Mouse (Mus musculus) layer of hippocampus, adult 8-10 months (tissue): ENCODE measurements around the gene Sypl. TPM values are rescaled to one million over a fixed set of nuclear protein-coding genes. Genes with fewer than 3 reads are reported as not detected.
A peak's percentile ranks its signal among the peaks of the same experiment; 100 is the strongest.
"Not testable (repeated sequence)": the region's sequence is repeated elsewhere in the genome, so short reads cannot be mapped to it uniquely, and the experiment has no call there.

Experiments
- DNase-seq, 2 experiments: peaks; one replicate each; pipeline ENCODE4 v3.0.0; 2022; ENCODE audit warnings: low spot score in 2 of 2
- total RNA-seq, 4 experiments: library from RNA; stranded (reverse); gene quantifications; 2 replicates each; pipeline ENCODE4 v1.2.4; 2022

The Sypl gene
- total RNA-seq, 4 experiments from 2014 or later = 44.9 to 53.8 (median 50.0) TPM

DNA sequence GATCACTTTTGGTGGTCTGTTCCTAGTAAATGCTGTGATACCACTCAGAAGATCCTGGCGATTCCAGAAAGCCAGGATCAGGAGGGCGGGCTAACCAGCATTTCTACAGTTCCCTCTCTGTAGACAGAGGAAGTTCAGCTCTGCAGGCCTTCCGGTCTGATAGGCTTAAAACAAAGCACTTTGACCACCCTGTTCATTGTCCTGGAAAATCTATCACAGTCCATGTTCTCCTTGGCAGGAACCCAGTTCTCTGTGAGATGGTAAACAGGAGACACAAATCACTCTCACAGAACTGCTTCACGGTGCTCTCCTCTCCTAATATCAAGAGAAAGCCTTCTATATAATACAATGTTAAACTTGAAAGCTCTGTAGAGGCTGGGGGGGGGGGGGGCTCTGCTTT lies 10.3 kb upstream of the Sypl start:
- no peak for DNase-seq

DNA sequence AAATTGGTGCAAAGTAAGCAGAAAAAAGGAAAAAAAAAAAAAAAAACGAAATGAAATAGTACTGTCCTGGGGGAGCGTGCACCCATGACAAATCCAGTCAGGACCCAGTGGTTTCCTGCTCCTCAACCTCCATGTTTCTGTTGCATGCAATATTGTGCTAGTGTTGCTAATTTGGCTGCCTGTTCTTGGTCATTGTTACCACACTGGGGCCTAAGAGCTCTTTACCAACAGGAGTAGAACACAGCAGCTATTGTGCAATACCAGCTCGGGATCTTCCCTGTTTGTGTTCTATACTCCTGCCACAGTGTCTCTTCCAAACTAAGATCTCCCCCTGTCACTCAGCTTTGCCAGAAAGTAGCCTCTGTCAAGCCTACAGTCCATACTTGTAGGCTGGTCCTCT lies 9.7 kb upstream of the Sypl start:
- DNase-seq = no peak

DNA sequence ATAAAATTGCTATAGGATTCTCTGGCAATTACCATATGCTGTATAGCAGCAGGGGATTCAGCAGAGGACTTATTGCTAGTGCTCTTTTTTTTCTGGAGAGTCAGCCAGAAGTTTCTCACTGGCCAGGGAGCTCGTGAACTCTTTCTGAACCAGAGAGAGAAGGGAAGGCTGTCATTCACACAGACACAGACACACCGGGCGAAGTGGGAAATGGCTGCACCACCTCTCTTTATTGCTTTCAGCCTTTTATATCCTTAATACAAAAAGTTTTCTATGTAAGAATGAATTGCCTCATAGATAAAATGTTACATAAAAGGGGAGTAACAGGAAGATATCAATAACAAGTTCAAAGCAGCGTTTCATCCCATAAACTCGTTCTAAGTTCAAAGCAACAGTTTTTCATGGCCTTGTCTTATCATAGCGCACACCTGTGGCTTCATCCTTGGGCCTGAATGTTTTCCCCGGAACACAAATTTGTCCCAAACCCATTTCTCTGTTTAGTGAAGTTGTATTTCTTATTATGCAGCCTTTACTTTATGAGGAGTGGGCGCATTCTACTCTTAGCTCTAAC lies 8.7 kb upstream of the Sypl start:
- DNase-seq = no peak

DNA sequence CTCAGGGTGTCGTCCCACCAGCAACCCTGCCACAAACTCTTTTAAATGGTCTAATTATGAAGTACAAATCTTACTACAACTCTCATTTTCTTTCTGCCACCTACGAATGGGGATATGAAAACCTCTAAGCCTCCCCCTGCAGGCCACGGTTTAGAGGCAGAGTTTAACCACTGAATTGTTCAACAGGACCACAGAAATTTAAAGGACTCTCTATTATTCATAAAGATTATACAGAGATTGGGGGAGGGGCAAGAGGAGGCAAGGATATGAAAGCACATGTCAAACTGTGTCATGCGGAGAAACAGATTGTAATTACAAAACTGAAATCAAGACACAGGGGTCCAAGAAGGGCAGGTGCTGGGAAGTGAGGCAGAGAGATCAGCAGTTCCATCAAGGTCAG lies 7.3 kb upstream of the Sypl start:
- no peak for DNase-seq

DNA sequence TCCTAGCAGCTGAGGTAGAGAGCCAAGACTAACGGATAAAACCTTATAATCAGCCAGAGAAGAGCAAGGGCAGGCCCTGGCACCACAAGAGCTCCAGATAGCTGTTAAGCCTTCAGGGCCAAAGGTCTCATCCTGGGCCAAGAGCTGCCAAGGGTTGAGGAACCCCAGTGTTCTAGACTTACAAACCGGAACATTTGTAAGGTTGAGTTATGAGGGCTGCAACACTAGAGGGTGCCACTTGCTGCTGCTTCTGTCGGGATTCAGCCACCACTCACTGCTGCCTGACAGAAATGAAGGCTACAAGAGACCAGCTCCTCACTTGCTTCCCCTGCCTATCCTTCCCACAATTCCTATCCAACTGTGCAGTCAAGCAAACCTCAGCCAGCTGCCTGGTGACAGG lies 1.3 kb upstream of the Sypl start:
- peak; percentile 62 to 68 for DNase-seq

DNA sequence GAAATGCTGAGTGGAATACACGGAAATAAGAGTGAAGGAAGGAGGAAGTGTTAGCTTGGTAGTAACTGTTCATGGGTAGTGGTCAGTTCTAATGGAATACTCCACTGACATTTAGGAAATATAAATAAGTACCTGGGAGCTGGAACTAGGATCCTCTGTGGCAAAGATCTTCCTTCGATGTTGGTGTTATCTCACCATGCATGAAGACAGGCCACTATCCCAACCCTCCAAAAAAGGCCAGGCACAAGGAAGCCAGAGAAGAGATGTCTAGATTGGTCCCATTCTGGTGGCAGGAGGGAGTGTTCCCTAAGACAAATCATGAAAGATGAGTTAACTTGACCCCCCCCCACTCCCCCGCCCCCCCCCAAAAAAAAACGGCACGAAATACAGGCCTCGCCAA lies 625 bp upstream of the Sypl start:
- no peak for DNase-seq

DNA sequence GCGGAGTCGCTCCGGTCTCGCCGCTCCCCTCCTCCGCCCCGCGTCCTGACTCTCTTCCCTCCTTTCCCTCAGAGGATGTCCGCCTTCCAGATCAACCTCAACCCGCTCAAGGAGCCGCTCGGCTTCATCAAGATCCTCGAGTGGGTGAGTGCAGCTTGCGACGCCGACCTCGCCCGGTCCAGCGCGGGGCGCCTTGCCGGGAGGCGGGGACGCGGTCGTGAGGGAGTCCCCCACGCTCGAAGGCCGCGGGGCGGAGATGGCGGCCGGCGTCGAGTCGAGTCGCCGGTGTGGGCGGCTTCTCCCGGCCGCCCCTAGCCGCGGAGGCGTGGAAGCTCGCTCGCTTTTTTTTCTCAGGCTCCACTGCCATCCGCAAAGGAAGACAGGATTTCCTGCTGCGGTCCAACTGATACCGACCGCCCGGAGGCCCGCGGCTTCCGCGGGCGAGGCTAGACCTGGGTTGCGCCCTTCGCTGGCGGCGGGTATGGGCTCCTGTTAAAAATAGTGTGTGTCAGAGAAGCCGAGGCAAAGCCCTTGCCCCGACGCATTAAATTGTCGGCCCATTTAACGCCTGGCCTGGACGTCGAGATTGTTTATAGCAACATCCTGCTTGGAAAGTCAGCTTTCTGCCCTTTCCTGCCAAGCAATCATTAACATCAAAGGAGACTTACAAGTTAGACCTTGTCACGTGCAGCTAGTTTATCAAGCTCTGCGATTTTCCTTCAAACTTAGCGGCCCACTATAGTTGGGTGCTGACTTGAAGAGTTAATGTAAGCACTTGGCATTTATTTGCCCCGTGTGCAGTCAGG lies 728 bp downstream of the Sypl start:
- no peak for DNase-seq

DNA sequence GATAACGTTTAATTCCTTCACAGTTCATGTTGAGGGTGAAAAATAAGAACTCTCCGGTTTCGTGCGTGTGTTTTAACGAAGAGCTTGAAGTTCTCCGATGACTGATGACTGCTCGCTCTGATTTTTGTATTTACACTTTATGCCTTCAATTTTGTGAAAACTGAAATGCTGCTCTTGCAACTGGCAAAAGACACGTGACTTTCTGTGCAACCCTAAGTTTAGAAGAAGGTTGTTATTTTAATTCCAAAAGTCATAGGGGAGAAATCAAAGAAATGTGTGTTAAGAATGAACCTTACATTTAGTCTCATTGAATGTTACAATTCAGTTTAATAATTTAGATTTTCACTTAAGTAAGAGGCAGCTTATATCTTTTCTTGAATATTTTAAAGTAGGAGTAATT lies 1.3 kb downstream of the Sypl start:
- DNase-seq = no peak

DNA sequence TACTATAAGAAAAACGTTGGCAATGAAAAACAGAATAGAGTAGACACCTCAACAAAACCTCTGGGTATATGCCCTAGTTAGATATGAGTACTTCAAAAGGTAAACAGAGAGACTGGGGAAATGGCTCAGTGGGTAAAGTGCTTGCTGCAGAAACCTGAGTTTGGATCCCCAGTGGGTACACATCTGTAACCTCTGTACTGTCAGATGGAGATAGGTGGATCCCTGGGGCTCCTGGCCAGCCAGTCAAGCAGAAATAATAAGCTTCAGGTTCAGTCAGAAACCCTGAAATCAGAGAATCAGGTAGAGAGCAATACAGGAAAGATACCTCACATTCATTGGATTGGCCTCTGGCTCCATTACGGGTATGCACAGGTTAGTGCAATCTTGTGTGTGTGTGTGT lies 3.5 kb downstream of the Sypl start:
- no peak for DNase-seq

DNA sequence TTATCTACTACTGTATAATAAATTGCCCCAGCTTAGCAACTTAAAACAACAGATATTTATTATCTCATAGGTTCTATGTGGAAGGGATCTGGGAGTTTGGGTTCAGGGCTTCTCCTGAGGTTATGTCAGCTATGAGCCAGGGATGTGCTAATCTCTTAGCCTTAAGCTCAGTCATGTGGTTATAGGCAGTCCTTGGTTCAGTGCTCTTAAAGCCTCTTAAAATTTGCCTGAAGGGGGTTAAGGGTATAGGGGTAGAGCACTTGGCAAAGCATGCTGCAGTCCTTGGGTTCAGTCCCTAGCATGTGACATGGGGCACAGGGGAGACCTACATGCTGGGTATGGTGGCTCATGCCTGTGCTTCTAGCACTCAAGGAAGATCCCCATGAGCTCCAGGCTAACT lies 8.4 kb downstream of the Sypl start:
- no peak for DNase-seq

DNA sequence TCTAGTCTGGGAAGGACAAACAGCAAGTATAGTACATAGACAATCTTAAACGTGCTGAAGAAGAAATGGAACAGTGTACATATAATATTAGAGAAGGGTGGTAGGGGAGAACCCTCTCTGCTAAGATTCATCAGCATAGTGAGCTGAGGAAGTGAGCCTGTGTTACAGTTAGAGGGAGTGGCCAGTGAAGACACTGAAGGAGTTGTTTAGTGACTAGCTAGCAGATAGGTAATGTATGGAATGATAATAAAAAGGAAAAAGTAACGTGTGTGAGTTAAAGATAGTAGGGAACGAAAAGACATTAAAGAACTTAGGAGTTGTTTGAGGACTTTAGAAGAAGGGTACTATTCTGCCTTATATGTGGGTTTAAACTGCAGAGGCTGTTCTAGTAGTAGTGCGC lies 10.2 kb downstream of the Sypl start:
- DNase-seq = no peak

DNA sequence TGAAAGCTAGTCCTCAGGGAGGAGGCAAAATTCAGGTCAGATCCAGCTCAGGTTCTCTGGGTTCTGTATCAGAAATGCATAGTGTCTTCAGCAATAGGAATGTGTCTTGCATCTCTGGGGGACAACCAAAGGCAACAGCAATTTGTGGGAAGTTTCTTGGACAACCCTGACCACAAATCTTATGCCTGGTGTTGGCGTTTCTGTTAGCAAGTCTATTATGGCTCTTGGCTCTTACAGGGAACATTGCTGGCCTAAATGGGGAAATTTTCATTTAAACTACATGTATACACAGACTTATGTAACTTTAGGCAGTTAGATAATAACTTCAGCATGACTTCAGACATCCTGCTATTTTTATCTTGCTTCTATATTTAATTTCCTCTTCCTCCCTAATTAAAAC lies 18.6 kb downstream of the Sypl start:
- no peak for DNase-seq

DNA sequence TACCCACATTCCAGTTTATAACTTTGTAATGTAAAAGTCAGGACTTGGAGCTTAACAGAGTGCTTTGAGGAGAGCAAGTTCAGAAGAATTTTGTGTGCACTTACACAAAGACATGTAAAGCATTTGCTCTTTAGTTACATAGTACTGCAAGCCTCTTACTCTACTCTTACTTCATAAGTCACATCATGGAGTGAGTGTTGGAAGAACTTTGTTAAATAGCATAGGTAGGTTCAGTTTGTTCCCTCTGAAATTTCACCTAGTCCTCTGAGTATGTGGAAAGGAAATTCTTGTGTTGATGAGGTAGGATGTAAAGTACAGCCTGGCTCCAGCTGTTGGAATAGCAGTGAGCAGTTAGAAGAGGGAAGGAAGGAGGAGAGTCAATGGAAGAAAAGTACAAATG lies 21.2 kb downstream of the Sypl start:
- DNase-seq = no peak

DNA sequence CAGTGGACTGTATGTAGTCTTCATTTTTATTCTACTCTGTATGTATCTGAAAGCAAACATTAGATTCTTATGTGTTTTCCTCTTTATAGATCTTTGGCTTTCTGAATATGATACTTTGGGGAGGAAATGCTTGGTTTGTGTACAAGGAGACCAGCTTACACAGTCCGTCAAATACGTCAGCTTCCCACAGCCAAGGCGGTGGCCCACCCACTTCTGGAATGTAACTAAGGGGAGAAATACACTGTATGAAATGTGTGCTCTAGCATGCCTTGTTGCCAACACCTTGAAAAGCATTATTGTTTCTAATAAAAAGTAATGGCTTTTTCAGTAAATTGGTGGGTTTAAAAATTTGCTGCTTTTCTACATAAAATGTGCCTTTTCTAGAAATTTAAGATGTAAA lies 21.8 kb downstream of the Sypl start:
- DNase-seq = no peak

DNA sequence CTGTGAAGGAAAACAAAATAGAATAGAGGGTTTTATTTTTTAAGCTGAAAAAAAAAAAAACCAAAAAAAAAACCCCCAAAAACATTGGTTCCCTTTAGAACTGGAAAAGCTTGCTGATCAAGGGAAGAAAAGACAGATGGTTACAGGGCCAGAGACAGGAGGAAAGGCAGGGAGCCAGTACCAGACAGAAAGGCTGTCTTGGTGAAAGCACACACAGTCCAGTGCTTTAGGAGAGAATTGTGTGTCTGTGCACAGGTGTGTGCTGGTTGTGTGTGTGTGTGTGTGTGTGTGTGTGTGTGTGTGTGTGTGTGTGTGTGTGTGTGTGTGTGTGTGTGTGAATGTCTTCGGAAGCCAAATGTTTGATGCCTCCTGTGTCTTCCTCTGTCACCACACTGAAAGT lies 28.9 kb downstream of the Sypl start:
- peak; percentile 60 to 63 for DNase-seq

DNA sequence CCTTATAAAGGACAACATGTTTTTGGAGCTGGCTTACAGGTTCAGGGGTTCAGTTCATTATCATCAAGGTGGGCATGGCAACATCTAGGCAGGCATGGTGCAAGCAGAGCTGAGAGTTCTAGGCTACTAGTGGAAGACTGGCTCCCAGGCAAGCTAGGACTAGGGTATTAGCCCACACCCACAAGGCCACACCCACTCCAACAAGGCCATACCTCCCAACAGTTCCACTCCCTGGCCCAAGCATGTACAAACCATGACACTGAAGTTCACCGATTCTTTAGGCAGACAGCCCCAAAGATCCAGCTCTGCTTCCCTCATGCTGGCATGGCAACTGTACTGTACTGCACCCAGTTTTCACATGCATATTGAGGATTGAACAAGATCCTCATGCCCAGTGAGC lies 29.4 kb downstream of the Sypl start:
- DNase-seq = no peak

DNA sequence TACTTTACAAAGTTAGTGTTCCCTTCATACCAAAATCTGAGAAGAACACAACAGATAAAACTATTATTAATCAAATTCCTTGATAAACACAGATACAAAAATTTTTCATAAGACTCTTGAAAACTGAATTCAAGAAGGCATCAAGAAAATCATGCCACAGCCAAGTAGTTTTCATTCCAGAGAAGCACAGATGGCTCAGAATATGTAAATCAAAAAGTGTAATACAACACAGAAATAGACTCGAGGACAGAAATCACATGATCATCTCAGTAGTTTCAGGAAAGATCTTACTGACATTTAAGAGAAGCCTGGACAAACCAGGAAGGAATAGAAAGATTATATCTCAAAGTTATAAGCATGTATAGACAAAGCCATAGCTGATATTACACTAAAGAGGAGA lies 32.6 kb downstream of the Sypl start:
- DNase-seq = no peak

DNA sequence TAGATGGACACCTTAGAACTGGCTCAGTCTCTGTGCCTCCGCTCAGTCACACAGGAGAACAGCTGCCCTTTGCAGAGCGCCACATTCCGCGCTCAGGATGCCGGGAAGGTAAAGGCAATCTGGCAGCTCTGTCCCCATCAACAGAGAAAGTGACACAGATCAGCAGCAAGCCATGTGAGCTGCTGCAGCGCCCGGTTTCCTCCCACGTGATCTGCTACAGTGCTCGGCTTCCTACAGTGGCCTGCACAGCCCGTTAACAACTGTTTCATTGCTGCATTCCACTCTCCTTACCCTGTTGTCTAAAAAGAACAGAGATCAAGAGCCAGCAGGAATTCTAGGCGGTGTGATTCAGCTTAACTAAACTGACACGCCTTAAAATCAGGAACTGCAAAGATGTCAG lies 36.0 kb downstream of the Sypl start:
- peak in 1 of 2 experiments; percentile 41 for DNase-seq

DNA sequence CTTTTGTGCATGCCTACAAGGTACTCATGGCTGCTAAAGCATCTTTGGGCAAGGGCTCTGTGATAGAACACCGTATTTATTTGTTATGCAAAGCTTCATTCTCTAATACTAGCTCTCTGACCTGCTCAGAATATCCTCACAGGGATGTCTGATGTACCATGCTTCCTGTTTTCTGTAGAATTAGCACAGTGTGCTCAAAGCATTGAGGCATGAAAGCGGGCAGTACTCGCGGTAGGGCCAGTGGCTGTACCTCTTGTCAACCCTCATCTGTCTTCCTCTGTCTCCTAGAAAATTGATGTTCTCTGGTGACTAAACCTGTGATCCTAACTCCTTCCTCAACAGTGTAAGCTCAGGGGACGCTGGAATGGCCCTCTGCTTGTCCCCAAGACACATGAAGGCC lies 40.4 kb downstream of the Sypl start:
- no peak for DNase-seq

DNA sequence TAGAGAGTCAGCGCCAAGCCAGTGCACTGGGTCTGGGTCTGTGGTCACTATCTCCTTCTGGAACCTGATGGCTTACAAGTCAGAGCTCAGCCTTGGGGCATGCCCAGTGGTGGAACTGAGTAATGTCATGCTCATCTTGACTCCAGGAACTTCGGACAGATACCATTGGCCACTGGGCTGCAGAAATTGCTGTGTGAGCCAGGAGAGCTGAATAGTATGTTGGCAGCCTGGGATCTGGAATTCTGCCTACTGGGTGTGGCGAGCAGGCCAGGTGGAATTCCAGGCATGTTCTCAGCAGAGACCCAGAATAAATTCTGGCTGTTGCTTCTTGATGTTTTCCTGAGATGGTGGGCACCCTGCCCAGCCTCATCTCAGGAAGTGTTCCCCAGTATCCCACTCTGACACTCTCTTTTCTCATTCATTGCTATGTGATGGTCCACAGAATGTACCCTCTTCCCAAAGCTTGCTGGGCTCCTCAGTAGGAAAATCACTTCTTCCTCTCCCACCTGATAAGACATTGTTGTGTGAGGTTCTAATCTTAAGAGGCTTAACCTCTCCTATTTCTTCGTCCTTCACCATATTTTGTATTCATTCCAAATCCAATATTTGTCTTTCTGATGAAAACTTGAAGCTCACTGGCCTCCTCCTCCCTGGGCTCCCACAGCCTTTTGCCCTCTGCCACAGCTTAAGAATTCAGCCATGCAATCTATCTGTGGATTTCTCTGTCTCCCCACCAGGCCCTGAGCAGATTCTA lies 41.6 kb downstream of the Sypl start:
- no peak for DNase-seq

DNA sequence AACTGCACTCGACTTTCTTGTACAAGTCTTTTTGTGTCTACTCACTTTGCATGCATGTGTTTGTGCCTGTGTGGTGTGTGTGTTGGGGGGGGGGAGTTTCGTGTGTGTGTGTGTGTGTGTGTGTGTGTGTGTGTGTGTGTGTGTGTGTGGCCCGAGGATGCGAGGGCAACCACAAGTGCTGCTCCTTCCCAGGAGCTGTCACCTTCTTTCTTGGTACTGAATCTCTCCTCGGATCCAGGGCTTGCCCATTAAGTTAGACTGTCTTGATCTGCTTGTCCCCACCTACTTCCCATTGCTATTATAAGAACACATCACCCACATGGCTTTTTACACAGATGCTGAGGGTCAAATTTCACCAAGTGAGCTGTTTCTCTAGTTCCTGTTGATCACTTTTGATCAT lies 45.1 kb downstream of the Sypl start:
- DNase-seq = no peak

DNA sequence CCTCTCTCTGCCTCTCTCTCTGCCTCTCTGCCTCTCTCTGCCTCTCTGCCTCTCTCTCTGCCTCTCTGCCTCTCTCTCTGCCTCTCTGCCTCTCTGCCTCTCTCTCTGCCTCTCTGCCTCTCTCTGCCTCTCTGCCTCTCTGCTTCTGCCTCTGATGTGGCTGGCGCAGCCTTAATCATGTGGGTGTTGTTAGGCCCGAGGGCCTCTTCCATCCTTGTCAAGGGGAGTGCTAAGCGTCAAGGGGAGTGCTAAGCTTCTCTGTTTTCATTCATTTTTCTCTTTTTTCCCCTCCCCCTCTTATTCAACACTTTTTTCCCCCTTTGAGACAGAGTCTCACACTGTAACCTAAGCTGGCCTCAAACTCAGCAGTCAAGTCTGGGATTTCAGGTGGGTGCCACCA lies 46.1 kb downstream of the Sypl start:
- DNase-seq = not testable (repeated sequence)

DNA sequence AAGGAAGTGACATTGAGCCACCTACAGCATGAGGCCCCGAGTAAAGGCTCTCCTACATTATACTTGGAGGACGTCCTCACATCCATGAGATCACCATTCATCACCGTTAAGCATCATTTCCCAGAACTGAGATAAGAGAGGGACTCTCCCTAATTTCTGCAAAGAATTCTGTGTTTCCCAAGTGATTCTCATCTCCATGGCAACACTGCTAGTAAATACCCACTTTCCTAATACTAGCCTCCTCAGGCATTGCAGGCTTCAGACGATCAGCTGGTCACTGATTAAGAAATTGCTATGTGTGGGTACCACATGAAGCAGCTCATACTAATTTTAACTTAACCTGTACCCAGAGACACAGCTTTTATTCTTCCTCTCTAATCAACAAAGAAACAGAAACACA lies 46.7 kb downstream of the Sypl start:
- no peak for DNase-seq
